Mouse (Mus musculus): ENCODE results near the gene Irf3. TPM values are rescaled to one million over a fixed set of nuclear protein-coding genes. Genes with fewer than 3 reads are reported as not detected.

Irf3 gene
- polyA plus RNA-seq, 1 experiment from 2014 or later = 73.6 TPM

- Histone ChIP-seq H3K9me3 (replicated peaks; ENCODE audit: control insufficient read depth, low read length) (no peaks in the 10 kb centered on the region), H3K27ac (ENCODE audit: low read length) (no peak overlapping the region)
- ATAC-seq (replicated peaks; ENCODE audit: extremely low read depth, insufficient read depth, low FRiP score) = no peak
Measured at GRCm38 (mm10) chr7:44957183-44957835, 40.1 kb upstream of the Irf3 start.

GRCm38 (mm10) chr7:44958208-44958607 lies 39.2 kb upstream of the Irf3 start:
- WGBS = 53% methylated on average over 7 of the region's 7 CpGs
- Histone ChIP-seq H3K27ac (ENCODE audit: low read length) (no peak overlapping the region), H3K4me1 (ENCODE audit: control insufficient read depth, insufficient read depth, low read length) (no peaks in the 10 kb centered on the region), H3K4me3 (ENCODE audit: low read length) (no peak overlapping the region), H3K27me3 (ENCODE audit: control insufficient read depth, insufficient read depth, low read length) (no peaks in the 10 kb centered on the region), H3K9ac (ENCODE audit: low read length) (no peak overlapping the region), H3K36me3 (ENCODE audit: control insufficient read depth, insufficient read depth) (no peaks in the 10 kb centered on the region), H3K9me3 (replicated peaks; ENCODE audit: control insufficient read depth, low read length) (no peaks in the 10 kb centered on the region), H3K4me2 (ENCODE audit: low read depth, low read length) (no peak overlapping the region)
- no peak for ATAC-seq (replicated peaks; ENCODE audit: extremely low read depth, insufficient read depth, low FRiP score)

More at GRCm38 (mm10) chr7:44957183-44957835, 40.1 kb upstream of the Irf3 start:
- H3K27me3 ChIP-seq (ENCODE audit: control insufficient read depth, insufficient read depth, low read length) = no peaks in the 10 kb centered on the region
- no peak overlapping the region for H3K4me3 ChIP-seq (ENCODE audit: low read length)
- no peaks in the 10 kb centered on the region for H3K36me3 ChIP-seq (ENCODE audit: control insufficient read depth, insufficient read depth)
- no peak overlapping the region for H3K9ac ChIP-seq (ENCODE audit: low read length)
- H3K4me1 ChIP-seq (ENCODE audit: control insufficient read depth, insufficient read depth, low read length) = peaks cover 3% of the 10 kb centered on the region
- no peak overlapping the region for H3K4me2 ChIP-seq (ENCODE audit: low read depth, low read length)
- 72% methylated on average over 20 of the region's 20 CpGs for WGBS

GRCm38 (mm10) chr7:44959281-44959680 lies 38.2 kb upstream of the Irf3 start:
- Histone ChIP-seq H3K4me1 (ENCODE audit: control insufficient read depth, insufficient read depth, low read length) (no peaks in the 10 kb centered on the region), H3K4me3 (ENCODE audit: low read length) (no peak overlapping the region), H3K4me2 (ENCODE audit: low read depth, low read length) (no peak overlapping the region), H3K27me3 (ENCODE audit: control insufficient read depth, insufficient read depth, low read length) (no peaks in the 10 kb centered on the region), H3K9ac (ENCODE audit: low read length) (no peak overlapping the region), H3K36me3 (ENCODE audit: control insufficient read depth, insufficient read depth) (no peaks in the 10 kb centered on the region), H3K9me3 (replicated peaks; ENCODE audit: control insufficient read depth, low read length) (no peaks in the 10 kb centered on the region), H3K27ac (ENCODE audit: low read length) (no peak overlapping the region)
- ATAC-seq (replicated peaks; ENCODE audit: extremely low read depth, insufficient read depth, low FRiP score) = no peak
- 64% methylated on average over 8 of the region's 8 CpGs for WGBS

GRCm38 (mm10) chr7:44959874-44960511 lies 37.5 kb upstream of the Irf3 start:
- no peak overlapping the region for H3K9ac ChIP-seq (ENCODE audit: low read length)
- 80% methylated on average over 10 of the region's 10 CpGs for WGBS
- H3K9me3 ChIP-seq (replicated peaks; ENCODE audit: control insufficient read depth, low read length) = no peaks in the 10 kb centered on the region
- no peak overlapping the region for H3K4me2 ChIP-seq (ENCODE audit: low read depth, low read length)
- H3K27me3 ChIP-seq (ENCODE audit: control insufficient read depth, insufficient read depth, low read length) = no peaks in the 10 kb centered on the region
- no peaks in the 10 kb centered on the region for H3K36me3 ChIP-seq (ENCODE audit: control insufficient read depth, insufficient read depth)
- no peaks in the 10 kb centered on the region for H3K4me1 ChIP-seq (ENCODE audit: control insufficient read depth, insufficient read depth, low read length)
- no peak overlapping the region for H3K27ac ChIP-seq (ENCODE audit: low read length)
- no peak overlapping the region for H3K4me3 ChIP-seq (ENCODE audit: low read length)
- ATAC-seq (replicated peaks; ENCODE audit: extremely low read depth, insufficient read depth, low FRiP score) = no peak

GRCm38 (mm10) chr7:44960512-44960910 lies 36.9 kb upstream of the Irf3 start:
- Histone ChIP-seq H3K36me3 (ENCODE audit: control insufficient read depth, insufficient read depth) (no peaks in the 10 kb centered on the region), H3K4me3 (ENCODE audit: low read length) (no peak overlapping the region), H3K9ac (ENCODE audit: low read length) (no peak overlapping the region), H3K9me3 (replicated peaks; ENCODE audit: control insufficient read depth, low read length) (no peaks in the 10 kb centered on the region), H3K4me2 (ENCODE audit: low read depth, low read length) (no peak overlapping the region), H3K27ac (ENCODE audit: low read length) (no peak overlapping the region), H3K4me1 (ENCODE audit: control insufficient read depth, insufficient read depth, low read length) (no peaks in the 10 kb centered on the region), H3K27me3 (ENCODE audit: control insufficient read depth, insufficient read depth, low read length) (no peaks in the 10 kb centered on the region)
- WGBS = 87% methylated on average over 13 of the region's 13 CpGs
- no peak for ATAC-seq (replicated peaks; ENCODE audit: extremely low read depth, insufficient read depth, low FRiP score)

GRCm38 (mm10) chr7:44962337-44962736 lies 35.1 kb upstream of the Irf3 start:
- Histone ChIP-seq H3K4me1 (ENCODE audit: control insufficient read depth, insufficient read depth, low read length) (no peaks in the 10 kb centered on the region), H3K27me3 (ENCODE audit: control insufficient read depth, insufficient read depth, low read length) (no peaks in the 10 kb centered on the region), H3K4me2 (ENCODE audit: low read depth, low read length) (no peak overlapping the region), H3K9ac (ENCODE audit: low read length) (no peak overlapping the region), H3K36me3 (ENCODE audit: control insufficient read depth, insufficient read depth) (0 out of 2 replicates have a peak, but pooled peaks cover 2% of the 10 kb centered on the region), H3K27ac (ENCODE audit: low read length) (no peak overlapping the region), H3K4me3 (ENCODE audit: low read length) (no peak overlapping the region), H3K9me3 (replicated peaks; ENCODE audit: control insufficient read depth, low read length) (no peaks in the 10 kb centered on the region)
- 65% methylated on average over 8 of the region's 8 CpGs for WGBS
- no peak for ATAC-seq (replicated peaks; ENCODE audit: extremely low read depth, insufficient read depth, low FRiP score)

- H3K4me2 ChIP-seq (ENCODE audit: low read depth, low read length) = no peak overlapping the region
- WGBS = 89% methylated on average over 5 of the region's 5 CpGs
- no peaks in the 10 kb centered on the region for H3K4me1 ChIP-seq (ENCODE audit: control insufficient read depth, insufficient read depth, low read length)
- H3K27ac ChIP-seq (ENCODE audit: low read length) = no peak overlapping the region
- ATAC-seq (replicated peaks; ENCODE audit: extremely low read depth, insufficient read depth, low FRiP score) = no peak
- no peaks in the 10 kb centered on the region for H3K27me3 ChIP-seq (ENCODE audit: control insufficient read depth, insufficient read depth, low read length)
- 0 out of 2 replicates have a peak, but pooled peaks cover 2% of the 10 kb centered on the region for H3K36me3 ChIP-seq (ENCODE audit: control insufficient read depth, insufficient read depth)
- no peak overlapping the region for H3K9ac ChIP-seq (ENCODE audit: low read length)
- no peaks in the 10 kb centered on the region for H3K9me3 ChIP-seq (replicated peaks; ENCODE audit: control insufficient read depth, low read length)
- no peak overlapping the region for H3K4me3 ChIP-seq (ENCODE audit: low read length)
Measured at GRCm38 (mm10) chr7:44962831-44963230, 34.6 kb upstream of the Irf3 start.

- 88% methylated on average over 13 of the region's 13 CpGs for WGBS
- H3K36me3 ChIP-seq (ENCODE audit: control insufficient read depth, insufficient read depth) = 0 out of 2 replicates have a peak, but pooled peaks cover 2% of the 10 kb centered on the region
Measured at GRCm38 (mm10) chr7:44964990-44965389, 32.5 kb upstream of the Irf3 start.

GRCm38 (mm10) chr7:44965975-44966374 lies 31.5 kb upstream of the Irf3 start:
- Histone ChIP-seq H3K4me1 (ENCODE audit: control insufficient read depth, insufficient read depth, low read length) (peaks cover 8% of the 10 kb centered on the region), H3K9me3 (replicated peaks; ENCODE audit: control insufficient read depth, low read length) (no peaks in the 10 kb centered on the region), H3K4me2 (ENCODE audit: low read depth, low read length) (no peak overlapping the region), H3K27me3 (ENCODE audit: control insufficient read depth, insufficient read depth, low read length) (no peaks in the 10 kb centered on the region), H3K36me3 (ENCODE audit: control insufficient read depth, insufficient read depth) (0 out of 2 replicates have a peak, but pooled peaks cover 2% of the 10 kb centered on the region), H3K4me3 (ENCODE audit: low read length) (no peak overlapping the region), H3K9ac (ENCODE audit: low read length) (no peak overlapping the region), H3K27ac (ENCODE audit: low read length) (no peak overlapping the region)
- 72% methylated on average over 7 of the region's 7 CpGs for WGBS
- no peak for ATAC-seq (replicated peaks; ENCODE audit: extremely low read depth, insufficient read depth, low FRiP score)

More at GRCm38 (mm10) chr7:44964990-44965389, 32.5 kb upstream of the Irf3 start:
- H3K27me3 ChIP-seq (ENCODE audit: control insufficient read depth, insufficient read depth, low read length) = no peaks in the 10 kb centered on the region
- no peak overlapping the region for H3K4me2 ChIP-seq (ENCODE audit: low read depth, low read length)
- no peak overlapping the region for H3K9ac ChIP-seq (ENCODE audit: low read length)
- H3K4me1 ChIP-seq (ENCODE audit: control insufficient read depth, insufficient read depth, low read length) = 0 out of 2 replicates have a peak, but pooled peaks cover 2% of the 10 kb centered on the region
- H3K4me3 ChIP-seq (ENCODE audit: low read length) = no peak overlapping the region
- no peaks in the 10 kb centered on the region for H3K9me3 ChIP-seq (replicated peaks; ENCODE audit: control insufficient read depth, low read length)
- H3K27ac ChIP-seq (ENCODE audit: low read length) = no peak overlapping the region
- ATAC-seq (replicated peaks; ENCODE audit: extremely low read depth, insufficient read depth, low FRiP score) = no peak

All from heart, embryonic 16.5 days (tissue).